Mouse (Mus musculus) small intestine, adult 2 months (tissue): ENCODE data around the gene Olfr30. TPM values are rescaled to one million over a fixed set of nuclear protein-coding genes. Genes with fewer than 3 reads are reported as not detected.

Source experiments
- H3K27ac ChIP-seq: fragments of 200-500 bp; 2 replicates; pipeline ENCODE4 v1.5.1; 2012; ENCODE audit warnings: low read depth, low read length, control low read depth, inconsistent platforms; ENCODE audit not compliant: insufficient read depth
- H3K27me3 ChIP-seq: fragments of 200-500 bp; 2 replicates; pipeline ENCODE4 v1.6.1; 2012; ENCODE audit warnings: mild to moderate bottlenecking, moderate library complexity, low read length, inconsistent platforms; ENCODE audit not compliant: control insufficient read depth, insufficient read depth
- H3K36me3 ChIP-seq: fragments of 200-500 bp; 2 replicates; pipeline ENCODE4 v1.6.1; 2012; ENCODE audit warnings: mild to moderate bottlenecking, low read length, control low read depth, inconsistent platforms; ENCODE audit not compliant: control insufficient read depth, insufficient read depth
- H3K4me1 ChIP-seq: fragments of 200-500 bp; 2 replicates; pipeline ENCODE4 v1.6.1; 2012; ENCODE audit warnings: low read length, inconsistent platforms, mixed read lengths; ENCODE audit not compliant: control insufficient read depth, insufficient read depth, insufficient read length
- H3K4me3 ChIP-seq: fragments of 200-500 bp; 2 replicates; pipeline ENCODE4 v1.5.1; 2012; ENCODE audit warnings: low read depth, mild to moderate bottlenecking, control low read depth, inconsistent platforms, low read length, moderate library complexity
- CTCF ChIP-seq: fragments of 200-500 bp; IDR thresholded peaks from 2 replicates; pipeline ENCODE4 v1.5.1; 2012; ENCODE audit warnings: low read depth, mild to moderate bottlenecking, control low read depth, inconsistent platforms, low read length, moderate library complexity, mixed read lengths; ENCODE audit not compliant: insufficient replicate concordance, insufficient read length; ENCODE audit errors: extremely low read depth
- POLR2A ChIP-seq: fragments of 200-500 bp; IDR thresholded peaks from 2 replicates; pipeline ENCODE4 v1.6.1; 2012; ENCODE audit warnings: low read depth, mild to moderate bottlenecking, control low read depth, inconsistent platforms, low read length, moderate library complexity
- WGBS: fragments of 180-500 bp; shearing (Covaris S2); methylation state at CpG from one replicate; pipeline ENCODE4 v1.1.7; 2018; 5-methylcytosine and 5-hydroxymethylcytosine counted together
- polyA plus RNA-seq: library from polyadenylated mRNA; depleted of rRNA; stranded (reverse); fragments of >200 nt; gene quantifications from 2 replicates; pipeline ENCODE4 v1.2.3, GENCODE M21; 2012; rRNA removed

Gene Olfr30
- polyA plus RNA-seq, 1 experiment = not detected

DNA sequence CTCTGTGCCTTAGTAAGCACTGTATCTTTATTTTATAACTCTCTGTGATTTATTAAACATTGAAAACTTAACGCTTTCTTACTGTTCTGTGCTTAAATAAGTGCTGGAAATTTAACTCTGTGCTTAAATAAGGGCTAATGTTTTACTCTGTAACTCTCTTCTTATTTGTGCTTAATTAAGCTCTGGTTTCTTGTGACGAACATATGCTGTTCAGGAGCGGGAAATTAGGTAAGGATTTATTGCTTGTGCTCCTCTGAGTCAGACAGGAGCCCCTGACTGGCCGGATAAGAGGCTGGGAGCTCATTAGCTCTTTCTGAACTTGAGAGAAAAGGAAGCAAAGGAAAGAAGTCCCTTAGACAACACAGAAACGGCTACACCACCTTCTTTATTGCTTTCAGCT is 24.2 kb downstream of the Olfr30 start:
- Histone ChIP-seq H3K27ac (no peak overlapping the region), H3K4me1 (no peaks in the 10 kb centered on the region), H3K4me3 (no peak overlapping the region), H3K36me3 (no peaks in the 10 kb centered on the region), H3K27me3 (no peaks in the 10 kb centered on the region; the same call in 1 of the 2 replicates)
- WGBS = 15% methylated on average over 5 of the region's 5 CpGs
- no peak for TF ChIP-seq CTCF

DNA sequence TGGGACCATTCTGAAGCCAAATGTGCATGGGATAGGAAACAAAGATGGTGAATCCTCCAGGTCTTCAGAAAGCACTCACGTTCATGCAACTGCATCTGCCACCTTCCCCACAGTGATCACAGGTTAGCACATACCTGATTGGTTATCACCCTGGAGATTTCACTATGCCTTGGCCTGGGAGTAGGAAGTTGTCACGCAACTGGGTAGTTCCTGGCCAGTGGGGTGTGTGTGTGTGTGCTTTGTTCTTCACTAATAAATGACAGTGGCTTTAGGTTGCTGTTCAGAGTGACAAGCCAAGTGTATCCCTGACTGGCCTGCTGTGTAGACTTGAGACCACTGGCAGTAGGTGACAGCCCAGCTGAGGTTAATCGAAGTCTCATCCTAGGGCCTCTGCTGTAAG is 29.8 kb downstream of the Olfr30 start, which contains the start of gene Gm12253:
TSS of gene Gm12253 (plus strand) at position 301 of the 400 bp plus-strand sequence.
- 76% methylated on average over 3 of the region's 3 CpGs for WGBS
- no peaks in the 10 kb centered on the region for H3K36me3 ChIP-seq
- no peaks in the 10 kb centered on the region; the same call in 1 of the 2 replicates for H3K27me3 ChIP-seq
- H3K4me1 ChIP-seq = no peaks in the 10 kb centered on the region; the same call in 1 of the 2 replicates
- peak within 1 kb of the TSS; percentile 4; the same call in 1 of the 2 replicates for H3K27ac ChIP-seq
- no peak within 1 kb of the TSS for H3K4me3 ChIP-seq
- no peak for TF ChIP-seq CTCF
- no peak for TF ChIP-seq POLR2A

DNA sequence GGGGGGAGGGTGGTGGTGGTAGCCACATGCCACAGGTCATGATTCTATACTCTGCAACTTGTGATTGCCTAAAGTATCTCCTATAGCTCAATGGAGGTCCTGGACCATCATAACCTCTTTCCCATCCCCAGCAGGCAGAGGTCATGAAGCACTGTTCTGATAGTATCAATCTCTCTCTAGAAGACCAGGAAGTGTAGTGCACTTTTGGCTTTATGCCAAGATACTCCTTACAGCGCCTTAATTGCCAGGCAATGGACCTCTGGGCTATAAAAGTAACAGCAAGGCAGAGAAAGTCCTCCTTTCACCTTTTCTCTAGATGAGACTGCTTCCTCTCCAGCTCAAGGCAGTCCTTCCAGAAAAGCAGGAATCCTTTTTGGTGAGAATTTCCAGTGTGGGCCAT is 41.3 kb downstream of the Olfr30 start, which contains the start of gene 1810065E05Rik:
TSS of gene 1810065E05Rik (plus strand) at position 297 of the 400 bp plus-strand sequence.
- WGBS = 11% methylated on average over 1 of the region's 1 CpGs

DNA sequence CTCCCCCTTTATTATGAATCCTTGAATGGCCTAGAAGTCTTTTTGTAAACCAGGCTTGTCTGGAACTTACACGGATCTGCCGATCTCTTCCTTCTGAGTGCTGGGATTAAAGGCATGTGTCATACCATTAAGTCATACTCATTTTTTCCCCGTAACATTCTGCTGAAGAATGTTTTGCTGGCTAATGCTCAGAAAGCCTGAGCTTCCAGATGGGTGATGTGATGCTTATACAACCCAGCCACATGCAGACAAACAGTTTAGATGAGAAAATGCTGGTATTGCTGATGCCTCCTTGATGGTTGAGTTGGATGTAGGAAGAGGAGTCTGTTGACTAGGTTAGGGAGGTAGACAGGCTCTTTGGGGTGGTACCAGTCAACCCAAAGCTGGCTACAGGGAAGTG is 43.7 kb downstream of the Olfr30 start:
- no peaks in the 10 kb centered on the region for H3K27me3 ChIP-seq
- H3K4me1 ChIP-seq = peaks cover 21% of the 10 kb centered on the region; the same call in 1 of the 2 replicates
- no peak for TF ChIP-seq CTCF
- no peak for TF ChIP-seq POLR2A
- WGBS = 68% methylated on average over 3 of the region's 3 CpGs
- no peak overlapping the region for H3K27ac ChIP-seq
- no peak overlapping the region for H3K4me3 ChIP-seq
- no peaks in the 10 kb centered on the region for H3K36me3 ChIP-seq

More for the DNA sequence above, 41.3 kb downstream of the Olfr30 start, which contains the start of gene 1810065E05Rik:
- Histone ChIP-seq H3K36me3 (no peaks in the 10 kb centered on the region), H3K27ac (no peak within 1 kb of the TSS), H3K4me3 (no peak within 1 kb of the TSS), H3K4me1 (peaks cover 19% of the 10 kb centered on the region; the same call in 1 of the 2 replicates), H3K27me3 (no peaks in the 10 kb centered on the region)
- TF ChIP-seq CTCF (no peak), POLR2A (no peak)

DNA sequence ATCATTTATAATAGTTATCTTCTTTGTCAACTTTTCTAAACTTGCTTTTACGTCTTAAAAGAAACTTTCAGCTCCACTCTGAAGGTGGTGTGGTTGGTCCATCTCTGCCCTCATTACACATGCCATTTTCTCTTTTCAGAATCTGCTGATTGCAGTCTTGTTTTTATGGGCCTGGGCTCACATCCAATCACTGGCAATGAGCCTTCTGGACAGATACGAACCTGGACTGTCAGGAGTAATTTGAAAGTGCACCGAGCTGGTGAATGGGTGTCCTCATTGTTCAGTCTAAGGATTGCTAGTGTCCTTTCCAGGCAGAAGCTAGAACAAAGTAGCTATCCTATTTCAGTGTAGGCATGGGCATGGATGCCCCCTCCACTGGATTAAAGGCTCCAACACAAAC is 54.0 kb downstream of the Olfr30 start:
- Histone ChIP-seq H3K36me3 (no peaks in the 10 kb centered on the region), H3K4me3 (no peak overlapping the region), H3K4me1 (no peaks in the 10 kb centered on the region), H3K27ac (no peak overlapping the region), H3K27me3 (no peaks in the 10 kb centered on the region)
- WGBS = 17% methylated on average over 3 of the region's 3 CpGs
- no peak for TF ChIP-seq CTCF
- no peak for TF ChIP-seq POLR2A

Other genes starting within 250 kb of the Olfr30 start
- gene 4930438A08Rik, start 187.5 kb downstream of the Olfr30 start, polyA plus RNA-seq = 0.28 and 0.71 TPM in 2 replicates
- gene Zfp692, start 155.2 kb downstream of the Olfr30 start, polyA plus RNA-seq = 14.1 and 15.8 TPM in 2 replicates
- 17.5 and 17.8 TPM in 2 replicates for gene Zfp672, start 131.9 kb downstream of the Olfr30 start, polyA plus RNA-seq
- 14.9 and 22.7 TPM in 2 replicates for gene Sh3bp5l, start 131.5 kb downstream of the Olfr30 start, polyA plus RNA-seq
- 1,520 and 2,382 TPM in 2 replicates for gene Lypd8, start 83.2 kb downstream of the Olfr30 start, polyA plus RNA-seq
- 0.63 and 1.0 TPM in 2 replicates for gene 1810065E05Rik, start 41.2 kb downstream of the Olfr30 start, polyA plus RNA-seq
- gene Gm12253, start 29.7 kb downstream of the Olfr30 start, polyA plus RNA-seq = not detected in 2 replicates
- gene Lypd9, start 9.3 kb downstream of the Olfr30 start, polyA plus RNA-seq = not detected in 2 replicates
- gene Olfr332, start 30.3 kb upstream of the Olfr30 start, polyA plus RNA-seq = not detected in 2 replicates
- not detected in 2 replicates for gene Olfr331, start 40.3 kb upstream of the Olfr30 start, polyA plus RNA-seq
- gene Olfr330, start 72.6 kb upstream of the Olfr30 start, polyA plus RNA-seq = not detected in 2 replicates
- not detected in 2 replicates for gene Olfr329-ps, start 84.2 kb upstream of the Olfr30 start, polyA plus RNA-seq
- not detected in 2 replicates for gene Olfr328, start 93.4 kb upstream of the Olfr30 start, polyA plus RNA-seq
- gene Olfr224, start 108.3 kb upstream of the Olfr30 start, polyA plus RNA-seq = not detected in 2 replicates
- gene Olfr325, start 115.5 kb upstream of the Olfr30 start, polyA plus RNA-seq = not detected in 2 replicates
- not detected in 2 replicates for gene Olfr324, start 132.8 kb upstream of the Olfr30 start, polyA plus RNA-seq
- gene 2210407C18Rik, start 153.8 kb upstream of the Olfr30 start, polyA plus RNA-seq = 32.8 and 181 TPM in 2 replicates
- gene Olfr323, start 168.2 kb upstream of the Olfr30 start, polyA plus RNA-seq = not detected in 2 replicates
- 0.05 TPM in 1 of 2 replicates, not detected in the other for gene Trim58, start 178.2 kb upstream of the Olfr30 start, polyA plus RNA-seq
- not detected in 2 replicates for gene Olfr322, start 196.5 kb upstream of the Olfr30 start, polyA plus RNA-seq
- not detected in 2 replicates for gene Olfr320, start 218.8 kb upstream of the Olfr30 start, polyA plus RNA-seq
- not detected in 2 replicates for gene Olfr319, start 236.9 kb upstream of the Olfr30 start, polyA plus RNA-seq